9 mouse cellular contexts compared by ENCODE assay signal in genomic region chr1:19205649-19206048, GRCm38 (mm10). TPM values are rescaled to one million over a fixed set of nuclear protein-coding genes. Genes with fewer than 3 reads are reported as not detected.
DNase-seq lines count a peak whose midpoint lies in the region; ATAC-seq and TF ChIP-seq lines count a peak whose summit lies in the region.
"Had no signal": no experiment of that assay in that cellular context is flagged by ENCODE, and none has a peak within 500 bp of the region (broad histone marks: within the 10 kb centered on the region; RNA-seq: fewer than 3 reads in every experiment).

No protein-coding gene starts in this region.

- no peaks in the 10 kb centered on the region for H3K36me3 ChIP-seq in heart, postnatal 0 days (replicated peaks; ENCODE audit: control insufficient read depth, insufficient read depth, low read length)

- ATAC-seq in heart, postnatal 0 days (ENCODE audit: insufficient read depth, low read depth) = no peak

- H3K4me3 ChIP-seq in heart, postnatal 0 days (ENCODE audit: low read depth, low read length) = peak overlapping the region; percentile 21; the same call in 1 of the 2 replicates
- H3K4me3 ChIP-seq: erythroblast, embryonic 14.5 days had no signal

- H3K27ac ChIP-seq in heart, postnatal 0 days (ENCODE audit: low read depth) = no peak overlapping the region

- peaks cover 39% of the 10 kb centered on the region for H3K27me3 ChIP-seq in heart, postnatal 0 days (ENCODE audit: control insufficient read depth, insufficient read depth, low read length)

- no peak for TF ChIP-seq EP300 in heart, postnatal 0 days (IDR thresholded peaks at IDR 0.05; ENCODE audit: low read depth)

- no peaks in the 10 kb centered on the region for H3K9me3 ChIP-seq in heart, postnatal 0 days (replicated peaks; ENCODE audit: control insufficient read depth, low read length)

- peak overlapping the region; percentile 43 for H3K4me2 ChIP-seq in heart, postnatal 0 days (ENCODE audit: low read depth, low read length)

- DNase-seq in ovary, postnatal 14 days (ENCODE audit: low spot score) = peak; percentile 37
- no peak for DNase-seq in ovary, postnatal 36 days (ENCODE audit: low spot score)
- DNase-seq in c-Kit-positive CD71-positive TER-119-positive erythroid progenitor cells, embryonic 14.5 days (ENCODE audit: low spot score) = peak; percentile 14
- DNase-seq in heart, postnatal 0 days (ENCODE audit: low spot score) = no peak
- DNase-seq in kidney, postnatal 36 days = peak; percentile 46 to 77
- DNase-seq in mesoderm, embryonic 11.5 days (ENCODE audit: low read depth, low spot score) = peak; percentile 65
- no peak for DNase-seq in natural killer cell, adult 2 months (ENCODE audit: low spot score in 2 of 2)
- DNase-seq in spleen, adult 12 weeks (ENCODE audit: low spot score) = no peak

- no peak overlapping the region for H3K9ac ChIP-seq in heart, postnatal 0 days (replicated peaks; ENCODE audit: low read depth, low read length)

- H3K4me1 ChIP-seq in heart, postnatal 0 days (ENCODE audit: control insufficient read depth, insufficient read depth) = no peaks in the 10 kb centered on the region

- 3% methylated on average over 12 of the region's 12 CpGs for WGBS in heart, postnatal 0 days

- peak; percentile 70 for TF ChIP-seq CTCF in heart, postnatal 0 days (IDR thresholded peaks at IDR 0.05; ENCODE audit: low read depth)

RNA-seq across cellular contexts. Expression of gene Tfap2b, which starts 3.1 kb away (rescaled TPM):
- total RNA-seq in heart, postnatal 0 days (2014; rRNA removed; ENCODE audit: low replicate concordance) = not detected in 2 replicates
- polyA plus RNA-seq in heart, postnatal 0 days (2015; fragmentation: Nextera tagmentation; extraction: Ambion mirVana) = not detected in 2 replicates
- polyA plus RNA-seq: erythroblast, embryonic 14.5 days had no signal

Comparison
In these comparisons a context has a peak if more than half of its experiments do, and no peak if none do; other contexts are left out.
1. DNase-seq: peak in ovary, postnatal 14 days (single experiment), c-Kit-positive CD71-positive TER-119-positive erythroid progenitor cells, embryonic 14.5 days (single experiment), kidney, postnatal 36 days (2 of 2) and mesoderm, embryonic 11.5 days (single experiment); none in ovary, postnatal 36 days (single experiment), heart, postnatal 0 days (single experiment), natural killer cell, adult 2 months (0 of 2) and spleen, adult 12 weeks (single experiment).